Mouse (Mus musculus) midbrain, embryonic 12.5 days (tissue): ENCODE measurements at regions not wholly inside any gene's neighbourhood (a gene's known extent, or its start where the extent isn't known, plus 50 kb on each side); places are given as distances from the start of the nearest gene placed in this dataset.

Source experiments
- ATAC-seq: fragments of 200-750 bp; cut with Nextera tagmentation; 2 replicates; pipeline ENCODE4 v1.8.0; 2017; ENCODE audit warnings: low read depth, moderate TSS enrichment, moderate library complexity; ENCODE audit not compliant: low FRiP score
- H3K27ac ChIP-seq: fragments of 300-500 bp; sonication (generic); replicated peaks from 2 replicates; pipeline ENCODE4 v1.5.1; 2016; ENCODE audit warnings: mild to moderate bottlenecking
- H3K27me3 ChIP-seq: fragments of 300-500 bp; sonication (generic); 2 replicates; pipeline ENCODE4 v1.6.1; 2016; ENCODE audit warnings: mild to moderate bottlenecking
- H3K36me3 ChIP-seq: fragments of 300-500 bp; sonication (generic); 2 replicates; pipeline ENCODE4 v1.6.1; 2016
- H3K4me1 ChIP-seq: fragments of 300-500 bp; sonication (generic); 2 replicates; pipeline ENCODE4 v1.6.1; 2016
- H3K4me2 ChIP-seq: fragments of 300-500 bp; sonication (generic); replicated peaks from 2 replicates; pipeline ENCODE4 v1.6.1; 2016; ENCODE audit warnings: mild to moderate bottlenecking, moderate library complexity
- H3K4me3 ChIP-seq: fragments of 300-500 bp; sonication (generic); 2 replicates; pipeline ENCODE4 v1.5.1; 2016; ENCODE audit warnings: mild to moderate bottlenecking
- H3K9ac ChIP-seq: fragments of 300-500 bp; sonication (generic); replicated peaks from 2 replicates; pipeline ENCODE4 v1.6.1; 2016; ENCODE audit warnings: mild to moderate bottlenecking, moderate library complexity
- H3K9me3 ChIP-seq: fragments of 300-500 bp; sonication (generic); 2 replicates; pipeline ENCODE4 v1.6.1; 2016; ENCODE audit warnings: mild to moderate bottlenecking
- WGBS: fragments of 180-500 bp; shearing (Covaris S2); methylation state at CpG from one replicate; pipeline ENCODE4 v1.1.7; 2016; 5-methylcytosine and 5-hydroxymethylcytosine counted together

- H3K36me3 ChIP-seq, result no peaks in the 10 kb centered on the region
- no peaks in the 10 kb centered on the region for H3K27me3 ChIP-seq
- no peak for ATAC-seq
- H3K27ac ChIP-seq, result no peak overlapping the region
- 86% methylated on average over 2 of the region's 2 CpGs for WGBS
- no peak overlapping the region for H3K4me3 ChIP-seq
- no peak overlapping the region for H3K9ac ChIP-seq
- no peaks in the 10 kb centered on the region for H3K9me3 ChIP-seq
- H3K4me2 ChIP-seq, result no peak overlapping the region
- H3K4me1 ChIP-seq, result no peaks in the 10 kb centered on the region
Observed at GRCm38 (mm10) chr8:90115436-90115835, 232.7 kb downstream of the Tox3 start.

GRCm38 (mm10) chr8:90100509-90100908 lies 247.6 kb downstream of the Tox3 start:
- Histone ChIP-seq H3K9me3 (no peaks in the 10 kb centered on the region), H3K27me3 (no peaks in the 10 kb centered on the region), H3K4me3 (no peak overlapping the region), H3K36me3 (no peaks in the 10 kb centered on the region), H3K27ac (no peak overlapping the region), H3K4me1 (no peaks in the 10 kb centered on the region), H3K9ac (no peak overlapping the region), H3K4me2 (no peak overlapping the region)
- WGBS, result 92% methylated on average over 6 of the region's 6 CpGs
- no peak for ATAC-seq

GRCm38 (mm10) chr8:90082630-90083029 lies 265.5 kb downstream of the Tox3 start:
- no peak overlapping the region for H3K27ac ChIP-seq
- no peak overlapping the region for H3K9ac ChIP-seq
- H3K4me3 ChIP-seq, result no peak overlapping the region
- 89% methylated on average over 5 of the region's 5 CpGs for WGBS
- no peak overlapping the region for H3K4me2 ChIP-seq
- H3K4me1 ChIP-seq, result no peaks in the 10 kb centered on the region; the same call in 1 of the 2 replicates
- no peaks in the 10 kb centered on the region for H3K36me3 ChIP-seq
- peaks cover 6% of the 10 kb centered on the region for H3K9me3 ChIP-seq
- H3K27me3 ChIP-seq, result no peaks in the 10 kb centered on the region; the same call in 1 of the 2 replicates
- no peak for ATAC-seq

- peak; percentile 92 for ATAC-seq
- Histone ChIP-seq H3K27me3 (no peaks in the 10 kb centered on the region; the same call in 1 of the 2 replicates), H3K4me1 (peaks cover 23% of the 10 kb centered on the region), H3K9ac (no peak overlapping the region), H3K9me3 (no peaks in the 10 kb centered on the region), H3K4me3 (no peak overlapping the region), H3K36me3 (no peaks in the 10 kb centered on the region), H3K4me2 (peak overlapping the region; percentile 6; the same call in 1 of the 2 replicates), H3K27ac (peak overlapping the region; percentile 90)
Observed at GRCm38 (mm10) chr8:90076381-90076780, 271.8 kb downstream of the Tox3 start.

- peak overlapping the region; percentile 90 for H3K27ac ChIP-seq
- no peaks in the 10 kb centered on the region; the same call in 1 of the 2 replicates for H3K27me3 ChIP-seq
- H3K9ac ChIP-seq, result no peak overlapping the region
- H3K36me3 ChIP-seq, result no peaks in the 10 kb centered on the region
- H3K9me3 ChIP-seq, result no peaks in the 10 kb centered on the region
- peaks cover 27% of the 10 kb centered on the region for H3K4me1 ChIP-seq
- ATAC-seq, result 0 out of 2 replicates have a peak, but pooled peaks have one; percentile 34
- H3K4me2 ChIP-seq, result 0 out of 2 replicates have a peak overlapping the region, but pooled peaks have one; percentile 6
- 31% methylated on average over 5 of the region's 5 CpGs for WGBS
- H3K4me3 ChIP-seq, result no peak overlapping the region
Observed at GRCm38 (mm10) chr8:90075796-90076195, 272.3 kb downstream of the Tox3 start.

- Histone ChIP-seq H3K4me2 (peak overlapping the region; percentile 26), H3K27me3 (no peaks in the 10 kb centered on the region), H3K4me3 (no peak overlapping the region), H3K9ac (no peak overlapping the region), H3K36me3 (no peaks in the 10 kb centered on the region), H3K27ac (peak overlapping the region; percentile 67), H3K4me1 (peaks cover 26% of the 10 kb centered on the region), H3K9me3 (no peaks in the 10 kb centered on the region)
- ATAC-seq, result no peak
- WGBS, result 54% methylated on average over 5 of the region's 5 CpGs
Observed at GRCm38 (mm10) chr8:90070006-90070405, 278.1 kb downstream of the Tox3 start.

GRCm38 (mm10) chr8:90069411-90069993 lies 278.6 kb downstream of the Tox3 start:
- peak; percentile 62; the same call in 1 of the 2 replicates for ATAC-seq
- Histone ChIP-seq H3K27me3 (no peaks in the 10 kb centered on the region), H3K9me3 (no peaks in the 10 kb centered on the region), H3K27ac (peak overlapping the region; percentile 67), H3K9ac (no peak overlapping the region), H3K36me3 (no peaks in the 10 kb centered on the region), H3K4me2 (peak overlapping the region; percentile 26), H3K4me3 (no peak overlapping the region), H3K4me1 (peaks cover 31% of the 10 kb centered on the region)
- WGBS, result 12% methylated on average over 10 of the region's 10 CpGs

GRCm38 (mm10) chr8:90068441-90068840 lies 279.7 kb downstream of the Tox3 start:
- Histone ChIP-seq H3K36me3 (no peaks in the 10 kb centered on the region), H3K27me3 (no peaks in the 10 kb centered on the region), H3K9ac (no peak overlapping the region), H3K9me3 (no peaks in the 10 kb centered on the region), H3K27ac (0 out of 2 replicates have a peak overlapping the region, but pooled peaks have one; percentile 1), H3K4me3 (no peak overlapping the region), H3K4me2 (no peak overlapping the region), H3K4me1 (peaks cover 35% of the 10 kb centered on the region)
- WGBS, result 73% methylated on average over 4 of the region's 4 CpGs
- ATAC-seq, result no peak

GRCm38 (mm10) chr8:90064381-90064780 lies 283.8 kb downstream of the Tox3 start:
- Histone ChIP-seq H3K4me2 (no peak overlapping the region), H3K27me3 (no peaks in the 10 kb centered on the region), H3K27ac (peak overlapping the region; percentile 71), H3K36me3 (no peaks in the 10 kb centered on the region), H3K4me3 (no peak overlapping the region), H3K4me1 (peaks cover 17% of the 10 kb centered on the region), H3K9ac (no peak overlapping the region), H3K9me3 (0 out of 2 replicates have a peak, but pooled peaks cover 3% of the 10 kb centered on the region)
- WGBS, result 32% methylated on average over 6 of the region's 6 CpGs
- ATAC-seq, result peak; percentile 52; the same call in 1 of the 2 replicates

- H3K27me3 ChIP-seq, result no peaks in the 10 kb centered on the region
- no peak overlapping the region for H3K4me3 ChIP-seq
- 88% methylated on average over 1 of the region's 1 CpGs for WGBS
- peaks cover 17% of the 10 kb centered on the region for H3K4me1 ChIP-seq
- H3K4me2 ChIP-seq, result no peak overlapping the region
- H3K27ac ChIP-seq, result no peak overlapping the region
- 0 out of 2 replicates have a peak, but pooled peaks cover 3% of the 10 kb centered on the region for H3K9me3 ChIP-seq
- no peaks in the 10 kb centered on the region for H3K36me3 ChIP-seq
- no peak overlapping the region for H3K9ac ChIP-seq
- ATAC-seq, result no peak
Observed at GRCm38 (mm10) chr8:90063291-90063690, 284.9 kb downstream of the Tox3 start.

GRCm38 (mm10) chr8:90058631-90059166 lies 289.4 kb downstream of the Tox3 start:
- no peak for ATAC-seq

GRCm38 (mm10) chr8:90056331-90056730 lies 291.8 kb downstream of the Tox3 start:
- WGBS, result 90% methylated on average over 1 of the region's 1 CpGs

More at GRCm38 (mm10) chr8:90058631-90059166, 289.4 kb downstream of the Tox3 start:
- Histone ChIP-seq H3K4me3 (no peak overlapping the region), H3K27me3 (no peaks in the 10 kb centered on the region), H3K4me1 (peaks cover 8% of the 10 kb centered on the region), H3K36me3 (no peaks in the 10 kb centered on the region), H3K27ac (peak overlapping the region; percentile 25), H3K9ac (no peak overlapping the region), H3K4me2 (no peak overlapping the region), H3K9me3 (0 out of 2 replicates have a peak, but pooled peaks cover 3% of the 10 kb centered on the region)
- WGBS, result 71% methylated on average over 9 of the region's 9 CpGs

More at GRCm38 (mm10) chr8:90056331-90056730, 291.8 kb downstream of the Tox3 start:
- H3K27me3 ChIP-seq, result no peaks in the 10 kb centered on the region
- no peak overlapping the region for H3K9ac ChIP-seq
- no peak overlapping the region for H3K4me2 ChIP-seq
- H3K27ac ChIP-seq, result no peak overlapping the region
- H3K4me1 ChIP-seq, result peaks cover 8% of the 10 kb centered on the region
- H3K36me3 ChIP-seq, result no peaks in the 10 kb centered on the region
- no peak for ATAC-seq
- no peaks in the 10 kb centered on the region for H3K9me3 ChIP-seq
- H3K4me3 ChIP-seq, result no peak overlapping the region
